Comparison of ENCODE assay signal across 7 mouse cellular contexts in the genomic region with DNA sequence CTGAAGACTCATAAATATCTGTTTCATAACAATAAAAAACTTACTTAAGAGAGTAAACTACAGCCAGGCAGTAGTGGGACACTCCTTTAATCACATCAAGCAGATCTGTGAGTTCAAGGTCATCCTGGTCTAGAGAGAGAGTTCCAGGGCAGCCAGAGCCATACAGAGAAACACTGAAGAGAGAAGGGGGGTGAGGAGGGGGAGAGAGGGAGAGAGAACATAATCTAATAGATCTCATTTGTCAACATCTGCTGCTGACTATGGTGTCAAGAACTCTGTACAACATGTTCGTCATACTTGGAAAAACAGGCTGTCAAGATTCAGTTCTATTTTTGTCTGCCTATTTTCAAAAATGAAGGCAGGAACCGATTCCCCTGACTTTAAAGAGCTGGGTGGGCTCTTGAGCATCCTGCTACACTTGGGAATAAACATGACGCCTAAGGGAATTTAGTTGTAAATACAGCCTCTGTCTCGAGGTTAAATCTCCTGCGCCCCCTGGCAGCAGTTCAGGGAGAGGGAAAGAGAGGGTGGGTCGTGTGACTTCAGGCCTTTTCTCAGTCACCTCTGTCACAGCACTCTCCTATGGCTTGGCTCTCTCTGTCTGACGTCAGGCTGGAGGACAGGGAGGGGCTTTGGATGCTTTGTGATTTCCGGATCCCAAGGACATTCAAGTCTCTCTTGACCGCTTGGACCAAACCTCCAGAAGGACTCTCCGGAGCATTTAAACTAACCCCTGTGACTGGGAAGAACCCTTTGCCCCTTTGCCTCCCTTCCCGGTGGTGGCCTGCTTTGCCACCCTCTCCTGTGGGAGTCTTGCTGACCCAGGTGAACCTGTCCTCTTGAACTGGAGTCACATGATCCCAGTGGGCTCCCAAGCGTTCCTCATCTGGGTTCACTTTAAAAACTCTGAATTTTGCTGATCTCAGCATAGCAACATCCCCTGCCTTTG. TPM values are rescaled to one million over a fixed set of nuclear protein-coding genes. Genes with fewer than 3 reads are reported as not detected.
DNase-seq lines count a peak whose midpoint lies in the region; ATAC-seq and TF ChIP-seq lines count a peak whose summit lies in the region.

No protein-coding gene starts in this region.

- 0 out of 2 replicates have a peak overlapping the region, but pooled peaks have one; percentile 2 for H3K9ac ChIP-seq in ES-Bruce4 (ENCODE audit: low read depth, poor library complexity, severe bottlenecking)
- H3K9ac ChIP-seq in forebrain, embryonic 12.5 days, result no peak overlapping the region
- no peak overlapping the region for H3K9ac ChIP-seq in limb, embryonic 11.5 days (ENCODE audit: low read length)
- no peak overlapping the region for H3K9ac ChIP-seq in midbrain, embryonic 12.5 days (replicated peaks)

- no peak for TF ChIP-seq POLR2A in ES-Bruce4 (IDR thresholded peaks at IDR 0.05; ENCODE audit: insufficient read depth, low read length)

- no peaks in the 10 kb centered on the region for H3K27me3 ChIP-seq in ES-Bruce4 (ENCODE audit: control insufficient read depth, insufficient read depth, low read length, poor library complexity, severe bottlenecking)
- no peaks in the 10 kb centered on the region for H3K27me3 ChIP-seq in forebrain, embryonic 12.5 days
- H3K27me3 ChIP-seq in hindbrain, embryonic 10.5 days (ENCODE audit: insufficient read depth, poor library complexity, severe bottlenecking), result no peaks in the 10 kb centered on the region
- no peaks in the 10 kb centered on the region for H3K27me3 ChIP-seq in limb, embryonic 11.5 days (ENCODE audit: control insufficient read depth, insufficient read depth, low read length)
- no peaks in the 10 kb centered on the region for H3K27me3 ChIP-seq in midbrain, embryonic 12.5 days

- peaks cover 1% of the 10 kb centered on the region for H3K4me1 ChIP-seq in ES-Bruce4 (ENCODE audit: control insufficient read depth, insufficient read depth, low read length)
- H3K4me1 ChIP-seq in forebrain, embryonic 12.5 days, result peaks cover 12% of the 10 kb centered on the region
- H3K4me1 ChIP-seq in hindbrain, embryonic 10.5 days (replicated peaks), result peaks cover 7% of the 10 kb centered on the region; the same call in 1 of the 2 replicates
- H3K4me1 ChIP-seq in limb, embryonic 11.5 days (ENCODE audit: control insufficient read depth, insufficient read depth, low read length), result no peaks in the 10 kb centered on the region
- H3K4me1 ChIP-seq in midbrain, embryonic 12.5 days, result peaks cover 10% of the 10 kb centered on the region

- H3K36me3 ChIP-seq in ES-Bruce4 (ENCODE audit: control insufficient read depth, insufficient read depth, low read length, poor library complexity, severe bottlenecking), result no peaks in the 10 kb centered on the region
- no peaks in the 10 kb centered on the region for H3K36me3 ChIP-seq in forebrain, embryonic 12.5 days (replicated peaks)
- H3K36me3 ChIP-seq in hindbrain, embryonic 10.5 days, result no peaks in the 10 kb centered on the region
- H3K36me3 ChIP-seq in limb, embryonic 11.5 days (ENCODE audit: control insufficient read depth, insufficient read depth, low read length), result no peaks in the 10 kb centered on the region
- no peaks in the 10 kb centered on the region for H3K36me3 ChIP-seq in midbrain, embryonic 12.5 days

- peak overlapping the region; percentile 66 for H3K4me3 ChIP-seq in ES-Bruce4 (ENCODE audit: low read depth, low read length)
- H3K4me3 ChIP-seq in forebrain, embryonic 12.5 days (replicated peaks), result no peak overlapping the region
- peak overlapping the region; percentile 44 for H3K4me3 ChIP-seq in hindbrain, embryonic 10.5 days
- no peak overlapping the region for H3K4me3 ChIP-seq in limb, embryonic 11.5 days (ENCODE audit: low read depth, low read length)
- H3K4me3 ChIP-seq in midbrain, embryonic 12.5 days, result peak overlapping the region; percentile 14; the same call in 1 of the 2 replicates

- peak overlapping the region; percentile 31 for H3K4me2 ChIP-seq in forebrain, embryonic 12.5 days
- peak overlapping the region; percentile 22; the same call in 1 of the 2 replicates for H3K4me2 ChIP-seq in limb, embryonic 11.5 days (ENCODE audit: low read depth, severe bottlenecking)
- peak overlapping the region; percentile 37 for H3K4me2 ChIP-seq in midbrain, embryonic 12.5 days (replicated peaks)

- peak; percentile 89 for DNase-seq in R1 (ENCODE audit: low read depth, low spot score)
- peak; percentile 73 for DNase-seq in hindbrain, embryonic 10.5 days (ENCODE audit: low spot score)
- peak; percentile 76 for DNase-seq in limb, embryonic 11.5 days (ENCODE audit: low spot score)
- peak; percentile 17 for DNase-seq in testis, postnatal 14 days (ENCODE audit: low spot score)

- 7% methylated on average over 12 of the region's 12 CpGs for WGBS in forebrain, embryonic 12.5 days
- WGBS in hindbrain, embryonic 10.5 days, result 6% methylated on average over 12 of the region's 12 CpGs
- 7% methylated on average over 12 of the region's 12 CpGs for WGBS in limb, embryonic 11.5 days
- WGBS in midbrain, embryonic 12.5 days, result 6% methylated on average over 12 of the region's 12 CpGs

- 0 out of 2 replicates have a peak, but pooled peaks have one; percentile 45 for TF ChIP-seq EP300 in ES-Bruce4 (IDR thresholded peaks at IDR 0.05; ENCODE audit: insufficient read depth, low read depth, low read length)

- ATAC-seq in forebrain, embryonic 12.5 days (ENCODE audit: low FRiP score), result peak; percentile 41; the same call in 1 of the 2 replicates
- ATAC-seq in limb, embryonic 11.5 days (ENCODE audit: insufficient number of reproducible peaks, low FRiP score, low TSS enrichment, low read depth), result no peak
- ATAC-seq in midbrain, embryonic 12.5 days (ENCODE audit: low FRiP score, low read depth), result 0 out of 2 replicates have a peak, but pooled peaks have one; percentile 65

- no peak overlapping the region for H3K27ac ChIP-seq in ES-Bruce4 (ENCODE audit: insufficient read depth, low read length)
- no peak overlapping the region for H3K27ac ChIP-seq in forebrain, embryonic 12.5 days
- peak overlapping the region; percentile 24 for H3K27ac ChIP-seq in hindbrain, embryonic 10.5 days
- H3K27ac ChIP-seq in limb, embryonic 11.5 days (replicated peaks; ENCODE audit: low read depth, low read length), result no peak overlapping the region
- no peak overlapping the region for H3K27ac ChIP-seq in midbrain, embryonic 12.5 days (replicated peaks)

- peak; percentile 49 for TF ChIP-seq CTCF in ES-Bruce4 (IDR thresholded peaks at IDR 0.05; ENCODE audit: low read depth, low read length)

- H3K9me3 ChIP-seq in ES-Bruce4 (replicated peaks; ENCODE audit: control insufficient read depth, insufficient read depth, low read length, poor library complexity, severe bottlenecking), result no peaks in the 10 kb centered on the region
- H3K9me3 ChIP-seq in forebrain, embryonic 12.5 days, result no peaks in the 10 kb centered on the region
- no peaks in the 10 kb centered on the region for H3K9me3 ChIP-seq in hindbrain, embryonic 10.5 days
- H3K9me3 ChIP-seq in limb, embryonic 11.5 days (ENCODE audit: control insufficient read depth, low read length), result no peaks in the 10 kb centered on the region
- no peaks in the 10 kb centered on the region for H3K9me3 ChIP-seq in midbrain, embryonic 12.5 days

RNA-seq across cellular contexts. Expression of a gene that starts 9.0 kb away (rescaled TPM):
- polyA plus RNA-seq in ES-Bruce4 (2011; ENCODE audit: insufficient read depth, insufficient read length, low read depth, missing spikeins), result 7.2 and 10.5 TPM in 2 replicates
- polyA plus RNA-seq in forebrain, embryonic 12.5 days (2016; fragmentation: Nextera tagmentation; extraction: Ambion mirVana), result 6.5 and 8.8 TPM in 2 replicates
- polyA plus RNA-seq in hindbrain, embryonic 10.5 days (2016; fragmentation: Nextera tagmentation; extraction: Ambion mirVana), result 7.7 and 9.6 TPM in 2 replicates
- 13.0 and 14.0 TPM in 2 replicates for polyA plus RNA-seq in limb, embryonic 11.5 days (2014; fragmentation: Nextera tagmentation; extraction: Ambion mirVana)
- polyA plus RNA-seq in midbrain, embryonic 12.5 days (2016; fragmentation: Nextera tagmentation; extraction: Ambion mirVana), result 7.1 and 10.8 TPM in 2 replicates

RNA-seq across cellular contexts. Expression of a gene that starts 16.5 kb away (rescaled TPM):
- 14.2 and 17.4 TPM in 2 replicates for polyA plus RNA-seq in ES-Bruce4 (2011; ENCODE audit: insufficient read depth, insufficient read length, low read depth, missing spikeins)
- 15.4 and 16.4 TPM in 2 replicates for polyA plus RNA-seq in forebrain, embryonic 12.5 days (2016; fragmentation: Nextera tagmentation; extraction: Ambion mirVana)
- polyA plus RNA-seq in hindbrain, embryonic 10.5 days (2016; fragmentation: Nextera tagmentation; extraction: Ambion mirVana), result 11.5 and 14.1 TPM in 2 replicates
- polyA plus RNA-seq in limb, embryonic 11.5 days (2014; fragmentation: Nextera tagmentation; extraction: Ambion mirVana), result 15.1 and 16.9 TPM in 2 replicates
- polyA plus RNA-seq in midbrain, embryonic 12.5 days (2016; fragmentation: Nextera tagmentation; extraction: Ambion mirVana), result 14.8 and 17.2 TPM in 2 replicates

Comparison
In these comparisons a context has a peak if more than half of its experiments do, and no peak if none do; other contexts are left out.
1. H3K4me3 ChIP-seq: peak in ES-Bruce4 (single experiment), hindbrain, embryonic 10.5 days (single experiment) and midbrain, embryonic 12.5 days (single experiment); none in forebrain, embryonic 12.5 days (single experiment) and limb, embryonic 11.5 days (single experiment).
2. DNase-seq: peak in every context shown above with its lines; median percentile 89 in R1; 76 in limb, embryonic 11.5 days; 73 in hindbrain, embryonic 10.5 days; 17 in testis, postnatal 14 days.
3. Peak in every context shown above with its lines, with median percentiles within 50 percentile points of each other: H3K4me2 ChIP-seq.